Mouse (Mus musculus): Measurements from ENCODE around the gene Orai2. TPM values are rescaled to one million over a fixed set of nuclear protein-coding genes. Genes with fewer than 3 reads are reported as not detected.
A peak's percentile ranks its signal among the peaks of the same experiment; 100 is the strongest.
"Not testable (repeated sequence)": the region's sequence is repeated elsewhere in the genome, so short reads cannot be mapped to it uniquely, and the experiment has no call there.

The Orai2 gene
- total RNA-seq, 2 experiments from 2014 or later: 0.82 to 1.2 TPM

- intact Hi-C loops (cut with DNase I): no loop called here
- no peak for DNase-seq
Observed at GRCm38 (mm10) chr5:136140057-136140482, 30.4 kb downstream of the Orai2 start.

- intact Hi-C loops (cut with DNase I): no loop called here
- DNase-seq: no peak
Observed at GRCm38 (mm10) chr5:136139393-136139792, 31.1 kb downstream of the Orai2 start.

DNA sequence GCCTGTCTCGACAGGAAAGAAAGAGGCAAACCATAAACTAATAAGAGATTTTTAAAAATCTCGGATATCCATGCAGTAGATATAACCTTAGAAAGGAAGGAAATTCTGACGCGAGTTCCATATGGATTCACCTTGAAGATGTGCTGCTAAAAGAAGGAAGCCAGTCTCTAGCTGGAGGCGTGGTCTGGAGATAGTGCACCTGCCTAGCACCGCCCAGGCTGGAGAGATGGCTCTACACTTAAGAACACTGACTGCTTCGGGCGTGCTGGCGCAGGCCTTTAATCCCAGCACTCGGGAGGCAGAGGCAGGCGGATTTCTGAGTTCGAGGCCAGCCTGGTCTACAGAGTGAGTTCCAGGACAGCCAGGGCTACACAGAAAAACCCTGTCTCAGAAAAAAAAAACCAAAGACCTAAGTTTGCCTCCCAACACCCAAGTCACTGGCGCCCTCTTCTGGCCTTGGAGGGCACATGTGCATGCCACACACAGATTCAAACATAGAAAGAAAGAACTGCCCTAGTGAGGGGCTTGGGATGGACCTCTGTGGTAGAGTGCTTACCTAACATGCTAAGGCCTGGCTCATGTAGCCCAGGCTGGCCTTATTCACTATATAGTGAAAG, 32.7 kb downstream of the Orai2 start:
- no peak for DNase-seq
- intact Hi-C loops (cut with DNase I): no loop called here

DNA sequence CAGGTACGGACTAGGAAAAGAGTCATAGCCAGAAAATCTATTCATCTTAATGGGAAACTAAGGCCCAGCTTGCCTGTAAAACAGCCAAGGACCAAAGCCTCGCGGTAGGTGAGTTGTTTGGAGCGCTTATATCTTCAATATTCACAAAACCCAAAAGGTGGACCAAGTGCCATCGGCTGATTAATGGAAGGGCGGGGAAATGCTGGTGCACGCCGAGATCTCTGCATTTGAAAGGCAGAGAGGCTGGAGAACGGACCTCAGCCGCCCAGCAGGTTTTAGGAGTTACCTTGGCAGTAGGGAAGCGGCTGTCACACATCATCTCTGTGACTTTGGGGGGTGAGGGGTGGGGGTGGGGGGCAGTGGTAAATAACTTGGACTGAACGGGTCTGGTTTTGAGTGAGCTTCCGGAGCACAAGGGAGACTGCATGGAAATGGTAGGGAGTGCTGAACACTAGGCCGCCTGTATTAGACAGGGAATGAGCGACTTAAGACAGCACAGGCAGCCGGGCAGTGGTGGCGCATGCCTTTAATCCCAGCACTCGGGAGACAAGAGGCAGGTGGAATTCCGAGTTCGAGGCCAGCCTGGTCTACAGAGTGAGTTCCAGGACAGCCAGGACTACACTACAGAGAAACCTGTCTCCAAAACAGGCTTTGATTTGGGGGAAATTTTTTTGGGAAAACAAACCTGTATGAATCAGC, 34.1 kb downstream of the Orai2 start:
- intact Hi-C loops (cut with DNase I): no loop called here
- no peak for DNase-seq

DNA sequence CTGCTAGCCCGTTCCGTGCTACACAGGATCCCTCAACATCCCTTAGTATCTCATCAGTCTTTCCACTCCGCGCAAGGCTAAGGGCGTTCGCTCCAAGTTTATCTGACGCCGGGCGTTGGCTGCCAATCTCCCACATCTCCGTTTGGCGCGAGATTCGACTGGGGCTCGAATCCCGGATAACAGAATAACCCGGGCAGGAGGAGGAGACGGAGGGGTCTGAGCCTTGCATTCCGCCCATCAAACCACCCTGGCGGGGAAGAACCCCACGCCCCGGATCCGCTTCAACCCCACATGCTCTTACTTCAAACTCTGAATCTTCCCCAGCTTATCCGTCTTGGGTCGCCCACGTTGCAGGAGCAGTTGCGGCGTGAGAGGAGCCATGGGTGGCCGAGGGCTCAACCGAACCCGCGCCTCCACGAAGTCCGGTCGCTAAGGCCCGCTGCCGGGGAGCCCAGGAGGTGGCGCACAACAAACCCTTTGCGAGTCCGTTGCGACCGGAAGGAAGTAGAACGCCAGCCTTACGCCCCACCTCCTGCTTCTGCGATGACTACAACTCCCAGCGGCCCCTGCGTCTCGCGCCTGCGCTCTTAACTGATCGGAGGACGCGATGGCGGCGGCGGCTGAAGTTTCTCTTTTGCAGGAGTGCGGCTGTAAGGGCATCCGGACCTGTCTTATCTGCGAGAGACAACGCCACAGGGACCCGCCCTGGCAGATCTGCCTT, 34.8 kb downstream of the Orai2 start, which contains the start of the genes Lrwd1 and Alkbh4:
Gene Lrwd1, minus strand, starts transcription at position 504 of the 721 bp plus-strand sequence.
Gene Alkbh4, plus strand, starts transcription at position 576 of the 721 bp plus-strand sequence.
- intact Hi-C loops (cut with DNase I): loop anchor here (1.0 kb wide), 1 partner anchor 51 kb away; no protein-coding TSS in a partner anchor
- peak; percentile 94 to 97 for DNase-seq

GRCm38 (mm10) chr5:136122165-136122564, 48.3 kb downstream of the Orai2 start:
- no peak for DNase-seq
- intact Hi-C loops (cut with DNase I): no loop called here

GRCm38 (mm10) chr5:136116784-136117112, 53.8 kb downstream of the Orai2 start:
- intact Hi-C loops (cut with DNase I): no loop called here
- no peak for DNase-seq

DNA sequence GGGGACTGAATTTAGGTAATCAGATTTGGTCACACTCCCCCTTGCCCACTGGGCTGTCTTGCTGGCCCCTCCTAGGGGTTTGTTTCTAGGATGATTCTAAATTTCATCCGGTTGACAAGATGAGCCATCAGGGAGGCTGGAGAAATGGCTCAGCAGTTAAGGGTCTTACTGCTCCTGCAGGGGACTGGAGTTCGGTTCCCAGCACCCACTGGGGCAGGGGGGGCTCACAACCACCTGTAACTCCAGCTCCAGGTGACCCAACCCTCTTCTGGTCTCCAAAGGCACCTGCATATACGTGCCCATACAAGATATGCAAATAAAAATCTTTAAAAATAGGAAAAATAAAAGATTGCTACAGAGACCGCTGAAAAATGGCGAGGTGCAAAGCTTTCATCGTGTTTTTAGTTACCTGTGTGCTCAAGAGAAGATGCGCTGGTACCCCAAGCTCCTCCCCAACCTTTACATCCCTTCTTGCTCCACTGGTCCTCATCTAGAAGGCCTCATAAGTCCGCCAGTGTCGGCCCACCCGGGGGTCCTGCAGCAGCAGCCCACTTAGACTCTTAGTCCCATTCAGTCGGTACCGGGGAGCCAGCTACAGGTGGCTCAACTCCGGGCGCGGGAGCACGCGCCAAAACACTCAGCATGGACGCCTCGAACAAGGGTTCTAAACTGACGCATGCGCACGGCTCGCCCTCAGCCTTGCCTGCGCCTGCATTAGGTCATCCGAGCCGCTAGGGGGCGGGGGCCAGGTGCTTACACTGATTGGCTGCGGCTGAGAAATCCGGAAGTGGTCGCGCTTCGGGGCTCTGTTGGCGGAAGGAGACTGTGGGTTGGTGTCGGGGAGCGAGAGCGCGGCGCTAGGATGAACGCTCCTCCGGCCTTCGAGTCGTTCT, 54.4 kb downstream of the Orai2 start, which contains the start of gene Polr2j:
Gene Polr2j, plus strand, starts transcription at position 741 of the 893 bp plus-strand sequence.
- peak; percentile 94 to 96 for DNase-seq
- intact Hi-C loops (cut with DNase I): no loop called here

DNA sequence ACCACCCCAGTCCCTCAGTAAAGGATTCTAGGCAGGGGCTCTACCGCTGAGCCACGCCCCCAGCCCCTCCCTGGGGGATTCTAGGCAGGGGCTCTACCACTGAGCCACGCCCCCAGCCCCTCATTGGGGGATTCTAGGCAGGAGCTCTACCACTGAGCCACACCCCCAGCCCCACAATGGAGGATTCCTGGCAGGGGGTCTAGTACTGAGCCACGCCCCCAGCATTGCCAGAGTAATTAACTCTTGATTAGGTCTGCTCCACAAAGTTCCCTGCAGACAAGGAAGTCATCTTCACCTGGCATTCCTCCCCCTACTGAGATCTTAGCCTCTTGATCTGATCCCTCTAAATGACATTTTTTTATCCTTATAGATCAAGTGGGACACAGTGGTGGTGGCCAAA, 57.0 kb downstream of the Orai2 start:
- intact Hi-C loops (cut with DNase I); DNase-seq: not testable (repeated sequence)

- no peak for DNase-seq
- intact Hi-C loops (cut with DNase I): no loop called here
Observed at GRCm38 (mm10) chr5:136109042-136109441, 61.5 kb downstream of the Orai2 start.

- intact Hi-C loops (cut with DNase I): no loop called here
- DNase-seq: no peak
Observed at GRCm38 (mm10) chr5:136108486-136108885, 62.0 kb downstream of the Orai2 start.

DNA sequence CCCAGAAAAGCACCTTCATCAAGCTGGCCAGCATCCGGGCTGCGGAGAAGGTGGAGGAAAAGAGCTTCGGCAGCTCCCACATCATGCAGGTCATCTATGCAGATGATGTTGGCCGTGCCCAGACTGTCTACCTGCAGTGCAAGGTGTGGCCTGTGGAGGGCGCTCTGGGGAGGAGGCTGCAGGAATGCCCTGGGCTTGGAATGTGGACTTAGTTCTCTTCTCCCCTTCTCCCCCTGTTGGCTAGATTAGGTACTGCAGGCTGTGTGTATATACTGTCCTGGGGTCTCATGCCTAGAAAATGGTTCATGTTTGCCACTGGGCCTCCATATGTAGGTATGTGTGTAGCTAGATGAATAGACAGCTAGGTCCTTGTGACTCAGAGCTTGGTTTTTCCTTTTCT, 66.0 kb downstream of the Orai2 start:
- DNase-seq: no peak
- intact Hi-C loops (cut with DNase I): no loop called here

GRCm38 (mm10) chr5:136102099-136102820, 68.3 kb downstream of the Orai2 start:
- DNase-seq: no peak
- intact Hi-C loops (cut with DNase I): no loop called here

DNA sequence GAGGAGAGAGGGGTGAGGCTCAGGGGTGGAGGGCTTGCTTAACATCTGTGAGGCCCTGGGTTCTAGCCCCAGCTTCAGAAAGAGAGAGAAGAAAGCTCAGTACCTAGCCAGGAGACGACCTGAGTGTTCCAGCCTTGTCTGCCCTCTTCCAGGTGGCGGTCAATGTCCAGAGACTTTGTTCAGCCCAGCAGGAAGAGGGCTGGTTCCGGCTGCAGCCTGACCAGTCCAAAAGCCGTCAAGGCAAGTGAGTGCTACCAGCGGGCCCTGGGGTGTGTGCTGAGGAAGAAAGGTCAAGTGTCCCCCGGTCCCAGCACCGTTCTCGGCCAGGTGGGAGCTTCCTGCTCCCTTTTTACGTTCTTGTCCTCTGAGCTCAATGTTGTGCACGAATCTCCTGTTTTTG, 72.0 kb downstream of the Orai2 start:
- intact Hi-C loops (cut with DNase I): no loop called here
- DNase-seq: no peak

Small RNA genes lying within 50 kb of the gene (microRNA-seq; reads per million reads assigned to microRNA genes)
- gene Mir7035: 3.6 to 4.5 reads per million in 2 experiments

Other genes starting within 250 kb of the Orai2 start
- gene Ywhag, start 236.1 kb downstream of the Orai2 start, total RNA-seq (2021): 100 to 1,000 TPM; 297 to 301 TPM
- 1 to 10 TPM in 1 of 2 experiments, under 1 TPM in 1; 0.57 to 1.1 TPM for gene Ssc4d, start 196.2 kb downstream of the Orai2 start, total RNA-seq (2021)
- gene Zp3, start 190.6 kb downstream of the Orai2 start, total RNA-seq (2021): not detected
- gene Dtx2, start 175.9 kb downstream of the Orai2 start, total RNA-seq (2021): 1 to 10 TPM; 6.0 to 6.4 TPM
- gene Upk3b, start 132.2 kb downstream of the Orai2 start, total RNA-seq (2021): not detected
- not detected for gene Upk3bl, start 116.2 kb downstream of the Orai2 start, total RNA-seq (2021)
- 10 to 100 TPM; 23.8 to 23.9 TPM for gene Rasa4, start 86.8 kb downstream of the Orai2 start, total RNA-seq (2021)
- 10 to 100 TPM; 56.0 to 60.9 TPM for gene Polr2j, start 54.1 kb downstream of the Orai2 start, total RNA-seq (2021)
- gene Lrwd1, start 34.6 kb downstream of the Orai2 start, total RNA-seq (2021): 1 to 10 TPM; 3.7 to 4.0 TPM
- gene Alkbh4, start 34.6 kb downstream of the Orai2 start, total RNA-seq (2021): 1 to 10 TPM; 3.8 to 4.1 TPM
- gene Prkrip1, start 28.2 kb upstream of the Orai2 start, total RNA-seq (2021): 10 to 100 TPM; 20.9 to 21.4 TPM
- gene Sh2b2, start 75.8 kb upstream of the Orai2 start, total RNA-seq (2021): 1 to 10 TPM; 3.5 to 3.9 TPM